In the genomic region with DNA sequence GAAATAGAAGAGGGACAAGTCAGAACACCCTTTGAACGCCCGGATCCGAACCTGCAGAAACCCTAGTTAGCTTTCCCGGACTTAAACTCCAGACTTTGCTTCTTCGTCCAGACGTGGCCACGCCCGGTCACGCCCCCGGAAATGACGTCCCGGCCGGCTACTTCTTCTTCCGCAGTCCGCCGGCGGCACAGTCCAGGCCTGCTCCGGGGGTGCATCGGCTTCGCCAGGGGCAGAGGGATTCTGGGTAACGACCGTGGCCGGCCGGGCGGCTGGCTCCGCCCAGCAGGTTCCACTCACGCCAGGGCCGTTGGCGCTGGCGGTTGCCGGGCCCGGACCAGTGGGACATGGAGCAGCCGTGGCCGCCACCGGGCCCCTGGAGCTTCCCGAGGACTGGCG, we compare ENCODE assay signal across 7 mouse cellular contexts. TPM values are rescaled to one million over a fixed set of nuclear protein-coding genes. Genes with fewer than 3 reads are reported as not detected.
DNase-seq lines count a peak whose midpoint lies in the region; ATAC-seq lines count a peak whose summit lies in the region.

A gene (plus strand): TSS at position 159 of the 396 bp plus-strand sequence.

- peaks cover 2% of the 10 kb centered on the region; the same call in 1 of the 2 replicates for H3K36me3 ChIP-seq in intestine, embryonic 16.5 days (ENCODE audit: control insufficient read depth, insufficient read depth, low read length)
- peaks cover 5% of the 10 kb centered on the region; the same call in 1 of the 2 replicates for H3K36me3 ChIP-seq in midbrain, embryonic 11.5 days (ENCODE audit: control insufficient read depth, insufficient read depth, low read length)

- peak within 1 kb of the TSS; percentile 60 for H3K4me2 ChIP-seq in intestine, embryonic 16.5 days (ENCODE audit: low read depth, low read length)
- H3K4me2 ChIP-seq in midbrain, embryonic 11.5 days, result peak within 1 kb of the TSS; percentile 71

- under 1% methylated on average over 37 of the region's 37 CpGs for WGBS in intestine, embryonic 16.5 days
- WGBS in midbrain, embryonic 11.5 days, result 0% methylated on average over 33 of the region's 37 CpGs

- ATAC-seq in intestine, embryonic 16.5 days, result peak; percentile 99
- peak; percentile 98 for ATAC-seq in midbrain, embryonic 11.5 days (ENCODE audit: low FRiP score)

- no peaks in the 10 kb centered on the region for H3K9me3 ChIP-seq in intestine, embryonic 16.5 days (ENCODE audit: control insufficient read depth, low read length)
- H3K9me3 ChIP-seq in midbrain, embryonic 11.5 days (ENCODE audit: control insufficient read depth, low read length), result no peaks in the 10 kb centered on the region

- H3K27me3 ChIP-seq in intestine, embryonic 16.5 days (replicated peaks; ENCODE audit: control insufficient read depth, insufficient read depth, low read length), result no peaks in the 10 kb centered on the region
- H3K27me3 ChIP-seq in midbrain, embryonic 11.5 days (ENCODE audit: control insufficient read depth, insufficient read depth, low read length), result no peaks in the 10 kb centered on the region

- H3K27ac ChIP-seq in intestine, embryonic 16.5 days (ENCODE audit: low read length), result peak within 1 kb of the TSS; percentile 85
- peak within 1 kb of the TSS; percentile 38; the same call in 1 of the 2 replicates for H3K27ac ChIP-seq in midbrain, embryonic 11.5 days (ENCODE audit: low read depth, low read length)

- peaks cover 10% of the 10 kb centered on the region for H3K4me1 ChIP-seq in intestine, embryonic 16.5 days (ENCODE audit: control insufficient read depth, insufficient read depth, low read length)
- peaks cover 7% of the 10 kb centered on the region for H3K4me1 ChIP-seq in midbrain, embryonic 11.5 days (ENCODE audit: control insufficient read depth, insufficient read depth, low read length)

- peak within 1 kb of the TSS; percentile 91 for H3K4me3 ChIP-seq in intestine, embryonic 16.5 days (ENCODE audit: low read length)
- H3K4me3 ChIP-seq in midbrain, embryonic 11.5 days (ENCODE audit: low read depth, low read length), result peak within 1 kb of the TSS; percentile 89

- peak within 1 kb of the TSS; percentile 91 for H3K9ac ChIP-seq in intestine, embryonic 16.5 days (ENCODE audit: low read depth, low read length)
- peak within 1 kb of the TSS; percentile 90 for H3K9ac ChIP-seq in midbrain, embryonic 11.5 days (ENCODE audit: low read length)

- intact Hi-C loops in left cerebral cortex, postnatal 36 days (cut with DNase I), result loop anchor here (5.0 kb wide), 1 partner anchor 262 kb away; a partner anchor contains a TSS

- peak; percentile 99 for DNase-seq in adrenal gland, adult 2 months
- peak; percentile 92 for DNase-seq in embryo, embryonic 11.5 days (ENCODE audit: low read depth, low spot score)
- peak; percentile 99 for DNase-seq in gastrocnemius, postnatal 4 days (ENCODE audit: low spot score in 2 of 2)
- DNase-seq in left cerebral cortex, postnatal 36 days (ENCODE audit: low spot score in 2 of 2), result peak; percentile 97 to 98
- DNase-seq in midbrain, embryonic 11.5 days (ENCODE audit: low spot score, missing footprints), result peak; percentile 100
- DNase-seq in skeletal muscle tissue, adult 2 months (ENCODE audit: low read depth, low spot score), result peak; percentile 95

RNA-seq across cellular contexts. Expression of the gene that starts here (rescaled TPM):
- 10 to 100 TPM; 39.4 to 46.2 TPM for total RNA-seq in adrenal gland, adult 2 months (2021)
- 10.7 and 11.2 TPM in 2 replicates for polyA plus RNA-seq in adrenal gland, adult 2 months (2012; rRNA removed)
- total RNA-seq in gastrocnemius, postnatal 4 days (2021), result 10 to 100 TPM; 33.2 to 39.2 TPM
- polyA plus RNA-seq in intestine, embryonic 16.5 days (2015; fragmentation: Nextera tagmentation; extraction: Ambion mirVana), result 27.0 and 27.2 TPM in 2 replicates
- 100 to 1,000 TPM in 1 of 2 experiments, 10 to 100 TPM in 1; 88.0 to 112 TPM for total RNA-seq in left cerebral cortex, postnatal 36 days (2021)
- 45.5 and 52.9 TPM in 2 replicates for polyA plus RNA-seq in midbrain, embryonic 11.5 days (2014; fragmentation: Nextera tagmentation; extraction: Ambion mirVana)

Comparison
In these comparisons a context has a peak if more than half of its experiments do, and no peak if none do; other contexts are left out.
1. Peak in every context shown above with its lines: DNase-seq, ATAC-seq, H3K4me3 ChIP-seq and H3K27ac ChIP-seq.